Mouse (Mus musculus): ENCODE data around the gene Usp49. TPM values are rescaled to one million over a fixed set of nuclear protein-coding genes. Genes with fewer than 3 reads are reported as not detected.
A peak's percentile ranks its signal among the peaks of the same experiment; 100 is the strongest.

The Usp49 gene
- polyA plus RNA-seq, 1 experiment from 2014 or later: 2.6 TPM

DNA sequence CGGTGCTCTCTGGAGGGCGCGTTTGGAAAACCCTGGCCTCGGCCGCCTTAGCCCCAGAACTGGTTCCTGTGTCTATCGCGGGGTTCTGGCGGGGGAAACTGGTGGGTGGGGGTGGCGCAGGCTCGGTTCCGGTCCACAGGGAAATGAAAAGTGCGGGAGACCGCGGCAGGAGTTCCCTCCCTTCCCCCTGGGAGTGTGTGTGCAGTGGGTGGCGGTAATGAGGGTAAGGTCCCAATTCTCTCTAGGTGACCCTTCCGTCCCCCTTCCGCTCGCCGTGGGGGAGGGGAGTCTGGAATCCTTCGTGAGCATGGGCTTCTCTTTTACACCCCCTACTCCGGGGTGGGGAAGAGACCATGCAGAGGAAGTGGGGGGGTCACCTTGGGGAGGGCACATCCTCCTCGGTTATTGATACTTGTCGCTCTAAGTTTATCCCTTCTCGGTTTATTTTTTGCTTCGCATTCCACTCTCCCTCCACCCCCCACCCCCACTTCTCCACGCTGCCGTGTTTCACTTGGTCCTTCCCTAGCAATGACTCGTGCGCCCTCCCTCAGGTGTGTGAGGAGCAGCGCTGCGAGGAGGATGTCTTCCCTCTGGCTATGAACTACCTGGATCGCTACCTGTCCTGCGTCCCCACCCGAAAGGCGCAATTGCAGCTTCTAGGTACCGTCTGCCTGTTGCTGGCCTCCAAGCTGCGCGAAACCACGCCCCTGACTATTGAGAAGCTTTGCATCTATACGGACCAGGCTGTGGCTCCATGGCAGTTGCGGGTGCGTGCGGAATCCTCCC lies 36.1 kb upstream of the Usp49 start:
- peak overlapping the region; percentile 78 for H3K4me3 ChIP-seq (ENCODE audit: low read depth, low read length)
- H3K4me2 ChIP-seq (replicated peaks; ENCODE audit: low read depth): peak overlapping the region; percentile 89
- H3K9me3 ChIP-seq (ENCODE audit: control insufficient read depth): no peaks in the 10 kb centered on the region
- H3K27ac ChIP-seq (ENCODE audit: low read depth, low read length): peak overlapping the region; percentile 92
- peak; percentile 13; the same call in 1 of the 2 replicates for TF ChIP-seq CTCF (IDR thresholded peaks at IDR 0.05; ENCODE audit: low read depth)
- H3K27me3 ChIP-seq (replicated peaks; ENCODE audit: control insufficient read depth, insufficient read depth, low read length): no peaks in the 10 kb centered on the region
- ATAC-seq: no peak
- peaks cover 12% of the 10 kb centered on the region for H3K4me1 ChIP-seq (replicated peaks; ENCODE audit: control insufficient read depth, insufficient read depth, low read length)
- under 1% methylated on average over 40 of the region's 43 CpGs for WGBS
- H3K36me3 ChIP-seq (ENCODE audit: control insufficient read depth, insufficient read depth): peaks cover 18% of the 10 kb centered on the region; the same call in 1 of the 2 replicates
- H3K9ac ChIP-seq (ENCODE audit: low read depth, low read length): peak overlapping the region; percentile 77

- no peak for TF ChIP-seq CTCF (IDR thresholded peaks at IDR 0.05; ENCODE audit: low read depth)
- no peaks in the 10 kb centered on the region for H3K9me3 ChIP-seq (ENCODE audit: control insufficient read depth)
- H3K9ac ChIP-seq (ENCODE audit: low read depth, low read length): peak overlapping the region; percentile 77; the same call in 1 of the 2 replicates
- H3K36me3 ChIP-seq (ENCODE audit: control insufficient read depth, insufficient read depth): peaks cover 23% of the 10 kb centered on the region; the same call in 1 of the 2 replicates
- peak overlapping the region; percentile 92 for H3K27ac ChIP-seq (ENCODE audit: low read depth, low read length)
- H3K4me2 ChIP-seq (replicated peaks; ENCODE audit: low read depth): peak overlapping the region; percentile 89
- no peaks in the 10 kb centered on the region for H3K27me3 ChIP-seq (replicated peaks; ENCODE audit: control insufficient read depth, insufficient read depth, low read length)
- H3K4me1 ChIP-seq (replicated peaks; ENCODE audit: control insufficient read depth, insufficient read depth, low read length): peaks cover 12% of the 10 kb centered on the region
- H3K4me3 ChIP-seq (ENCODE audit: low read depth, low read length): peak overlapping the region; percentile 78
- no peak for ATAC-seq
- 2% methylated on average over 7 of the region's 9 CpGs for WGBS
Measured at GRCm38 (mm10) chr17:47594969-47595247, 35.6 kb upstream of the Usp49 start.

GRCm38 (mm10) chr17:47595248-47596161 lies 35.0 kb upstream of the Usp49 start:
- peak overlapping the region; percentile 89 for H3K4me2 ChIP-seq (replicated peaks; ENCODE audit: low read depth)
- peak; percentile 71 for ATAC-seq
- TF ChIP-seq CTCF (IDR thresholded peaks at IDR 0.05; ENCODE audit: low read depth): no peak
- H3K9ac ChIP-seq (ENCODE audit: low read depth, low read length): peak overlapping the region; percentile 77
- peaks cover 29% of the 10 kb centered on the region; the same call in 1 of the 2 replicates for H3K36me3 ChIP-seq (ENCODE audit: control insufficient read depth, insufficient read depth)
- under 1% methylated on average over 21 of the region's 21 CpGs for WGBS
- peak overlapping the region; percentile 78 for H3K4me3 ChIP-seq (ENCODE audit: low read depth, low read length)
- no peaks in the 10 kb centered on the region for H3K9me3 ChIP-seq (ENCODE audit: control insufficient read depth)
- H3K4me1 ChIP-seq (replicated peaks; ENCODE audit: control insufficient read depth, insufficient read depth, low read length): peaks cover 12% of the 10 kb centered on the region
- no peaks in the 10 kb centered on the region for H3K27me3 ChIP-seq (replicated peaks; ENCODE audit: control insufficient read depth, insufficient read depth, low read length)
- peak overlapping the region; percentile 92 for H3K27ac ChIP-seq (ENCODE audit: low read depth, low read length)

GRCm38 (mm10) chr17:47596162-47596838 lies 34.2 kb upstream of the Usp49 start:
- Histone ChIP-seq H3K4me2 (replicated peaks; ENCODE audit: low read depth) (peak overlapping the region; percentile 89), H3K4me1 (replicated peaks; ENCODE audit: control insufficient read depth, insufficient read depth, low read length) (peaks cover 12% of the 10 kb centered on the region), H3K9ac (ENCODE audit: low read depth, low read length) (peak overlapping the region; percentile 77), H3K9me3 (ENCODE audit: control insufficient read depth) (no peaks in the 10 kb centered on the region), H3K27ac (ENCODE audit: low read depth, low read length) (peak overlapping the region; percentile 92), H3K36me3 (ENCODE audit: control insufficient read depth, insufficient read depth) (peaks cover 32% of the 10 kb centered on the region; the same call in 1 of the 2 replicates), H3K4me3 (ENCODE audit: low read depth, low read length) (peak overlapping the region; percentile 78), H3K27me3 (replicated peaks; ENCODE audit: control insufficient read depth, insufficient read depth, low read length) (no peaks in the 10 kb centered on the region)
- 16% methylated on average over 6 of the region's 6 CpGs for WGBS
- no peak for TF ChIP-seq CTCF (IDR thresholded peaks at IDR 0.05; ENCODE audit: low read depth)
- no peak for ATAC-seq

- Histone ChIP-seq H3K27me3 (replicated peaks; ENCODE audit: control insufficient read depth, insufficient read depth, low read length) (no peaks in the 10 kb centered on the region), H3K27ac (ENCODE audit: low read depth, low read length) (peak overlapping the region; percentile 92; the same call in 1 of the 2 replicates), H3K36me3 (ENCODE audit: control insufficient read depth, insufficient read depth) (peaks cover 37% of the 10 kb centered on the region), H3K9me3 (ENCODE audit: control insufficient read depth) (no peaks in the 10 kb centered on the region), H3K4me2 (replicated peaks; ENCODE audit: low read depth) (peak overlapping the region; percentile 89), H3K4me3 (ENCODE audit: low read depth, low read length) (peak overlapping the region; percentile 78), H3K9ac (ENCODE audit: low read depth, low read length) (peak overlapping the region; percentile 77), H3K4me1 (replicated peaks; ENCODE audit: control insufficient read depth, insufficient read depth, low read length) (peaks cover 12% of the 10 kb centered on the region)
- 48% methylated on average over 5 of the region's 5 CpGs for WGBS
- no peak for TF ChIP-seq CTCF (IDR thresholded peaks at IDR 0.05; ENCODE audit: low read depth)
- ATAC-seq: no peak
Measured at GRCm38 (mm10) chr17:47596839-47597164, 33.7 kb upstream of the Usp49 start.
